48 mouse cellular contexts compared by ENCODE assay signal in the genomic region with DNA sequence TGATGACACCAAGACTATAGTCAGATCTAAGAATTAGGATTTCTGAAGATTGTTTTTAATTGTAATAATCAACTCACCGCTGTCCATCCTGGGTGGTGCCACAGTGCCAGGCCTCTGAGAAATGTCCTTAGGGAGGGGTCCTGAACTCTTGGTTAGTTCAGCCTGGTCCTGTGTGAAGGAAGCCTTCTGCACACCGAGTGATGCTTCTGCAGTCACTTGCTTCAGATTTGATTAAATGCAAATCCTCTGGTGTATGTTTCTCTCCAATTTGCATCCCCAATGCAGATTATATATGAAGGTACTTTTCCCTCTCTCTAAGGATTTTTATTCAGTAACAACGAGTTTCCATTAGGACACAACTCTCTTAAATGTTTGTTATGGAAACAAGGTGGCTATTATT. TPM values are rescaled to one million over a fixed set of nuclear protein-coding genes. Genes with fewer than 3 reads are reported as not detected.
"Had no signal": no experiment of that assay in that cellular context is flagged by ENCODE, and none has a peak within 500 bp of the region (broad histone marks: within the 10 kb centered on the region; RNA-seq: fewer than 3 reads in every experiment).

A gene (minus strand): TSS at position 187 of the 400 bp plus-strand sequence.

- H3K4me2 ChIP-seq: heart, embryonic 11.5 days; heart, embryonic 12.5 days; heart, embryonic 13.5 days; heart, embryonic 15.5 days; hindbrain, embryonic 12.5 days; hindbrain, embryonic 13.5 days; hindbrain, embryonic 14.5 days; hindbrain, embryonic 15.5 days; intestine, embryonic 15.5 days; kidney, embryonic 15.5 days had no signal

- DNase-seq: heart, postnatal 10 days; heart, postnatal 14 days; heart, postnatal 36 days; heart, postnatal 4 days; kidney, adult 11 months; kidney, adult 18-20 months; kidney, adult 2 months; kidney, adult 8-10 months; kidney, adult 9 months; kidney, postnatal 10 days; kidney, postnatal 14 days; kidney, postnatal 25 days; kidney, postnatal 36 days; kidney, postnatal 4 days; layer of hippocampus, adult 9-11 months; layer of hippocampus, postnatal 36 days had no signal

- H3K36me3 ChIP-seq: heart, embryonic 10.5 days; heart, embryonic 12.5 days; heart, embryonic 13.5 days; heart, embryonic 15.5 days; hindbrain, embryonic 10.5 days; hindbrain, embryonic 12.5 days; hindbrain, embryonic 13.5 days; hindbrain, embryonic 15.5 days; intestine, embryonic 15.5 days; kidney, embryonic 15.5 days had no signal

- ATAC-seq: hindbrain, postnatal 0 days; inflammation-experienced regulatory T-cells, adult 6 months; intestine, embryonic 15.5 days; intestine, embryonic 16.5 days; intestine, postnatal 0 days had no signal

- H3K27ac ChIP-seq: heart, embryonic 10.5 days; heart, embryonic 13.5 days; heart, embryonic 15.5 days; hindbrain, embryonic 10.5 days; hindbrain, embryonic 12.5 days; hindbrain, embryonic 13.5 days; hindbrain, embryonic 14.5 days; hindbrain, embryonic 15.5 days; hindbrain, postnatal 0 days; intestine, embryonic 15.5 days; kidney, embryonic 15.5 days; kidney, postnatal 0 days; layer of hippocampus, adult 2 months had no signal

- H3K4me1 ChIP-seq: heart, embryonic 10.5 days; heart, embryonic 13.5 days; heart, embryonic 15.5 days; hindbrain, embryonic 10.5 days; hindbrain, embryonic 12.5 days; hindbrain, embryonic 13.5 days; hindbrain, embryonic 15.5 days; intestine, embryonic 15.5 days; kidney, embryonic 15.5 days had no signal

- H3K4me3 ChIP-seq: heart, embryonic 10.5 days; heart, embryonic 12.5 days; heart, embryonic 13.5 days; heart, embryonic 15.5 days; hindbrain, embryonic 10.5 days; hindbrain, embryonic 12.5 days; hindbrain, embryonic 13.5 days; hindbrain, embryonic 15.5 days; intestine, embryonic 15.5 days; kidney, embryonic 15.5 days; layer of hippocampus, adult 2 months had no signal

- H3K9me3 ChIP-seq: heart, embryonic 10.5 days; heart, embryonic 12.5 days; heart, embryonic 13.5 days; heart, embryonic 15.5 days; hindbrain, embryonic 10.5 days; hindbrain, embryonic 12.5 days; hindbrain, embryonic 13.5 days; hindbrain, embryonic 15.5 days; intestine, embryonic 15.5 days; kidney, embryonic 15.5 days had no signal

- H3K27me3 ChIP-seq: heart, embryonic 12.5 days; heart, embryonic 15.5 days; hindbrain, embryonic 12.5 days; hindbrain, embryonic 15.5 days; intestine, embryonic 15.5 days; kidney, embryonic 15.5 days had no signal

- H3K9ac ChIP-seq: heart, embryonic 12.5 days; heart, embryonic 13.5 days; heart, embryonic 15.5 days; hindbrain, embryonic 12.5 days; hindbrain, embryonic 13.5 days; hindbrain, embryonic 14.5 days; hindbrain, embryonic 15.5 days; intestine, embryonic 15.5 days; kidney, embryonic 15.5 days had no signal

RNA-seq across cellular contexts. Expression of the gene that starts here (rescaled TPM):
- total RNA-seq: heart, postnatal 10 days; heart, postnatal 14 days; heart, postnatal 25 days; heart, postnatal 36 days; heart, postnatal 4 days; hematopoietic stem cell, adult 5-6 weeks; hindbrain, postnatal 0 days; layer of hippocampus, adult 18-20 months; layer of hippocampus, adult 2 months; layer of hippocampus, adult 8-10 months; layer of hippocampus, postnatal 10 days; layer of hippocampus, postnatal 14 days; layer of hippocampus, postnatal 25 days; layer of hippocampus, postnatal 36 days; left cerebral cortex, adult 18-20 months had no signal
- polyA plus RNA-seq: heart, embryonic 10.5 days; heart, embryonic 11.5 days; heart, embryonic 12.5 days; heart, embryonic 13.5 days; heart, embryonic 14.5 days; heart, embryonic 15.5 days; heart, postnatal 0 days; hindbrain, embryonic 10.5 days; hindbrain, embryonic 11.5 days; hindbrain, embryonic 12.5 days; hindbrain, embryonic 13.5 days; hindbrain, embryonic 14.5 days; hindbrain, embryonic 15.5 days; hindbrain, postnatal 0 days; intestine, embryonic 14.5 days; intestine, embryonic 15.5 days; intestine, embryonic 16.5 days; kidney, embryonic 14.5 days; kidney, embryonic 15.5 days; kidney, embryonic 16.5 days; kidney, postnatal 0 days had no signal
